Mouse (Mus musculus) ES-Bruce4 (cell line): ENCODE results near the gene Spg11.

Experiments
- CTCF ChIP-seq: IDR thresholded peaks from one replicate; pipeline ENCODE4 v1.8.1; 2011; ENCODE audit warnings: low read depth, low read length
- EP300 ChIP-seq: IDR thresholded peaks from 2 replicates; pipeline ENCODE4 v1.6.1; 2011; ENCODE audit warnings: low read depth, low read length; ENCODE audit not compliant: insufficient read depth

- peak; percentile 83 for TF ChIP-seq EP300
- no peak for TF ChIP-seq CTCF
Measured at GRCm38 (mm10) chr2:122125680-122126572, 7.7 kb upstream of the Spg11 start.
